Mouse (Mus musculus) ES-E14 (cell line): ENCODE data around the gene Wfdc15b. TPM values are rescaled to one million over a fixed set of nuclear protein-coding genes. Genes with fewer than 3 reads are reported as not detected.
"Not testable (repeated sequence)": the region's sequence is repeated elsewhere in the genome, so short reads cannot be mapped to it uniquely, and the experiment has no call there.

ENCODE experiments used
- DNase-seq: peaks from one replicate; pipeline ENCODE4 v3.0.0-alpha.2; 2013; ENCODE audit warnings: low read depth, low spot score
- H3K27ac ChIP-seq: 2 replicates; pipeline ENCODE4 v1.5.1; 2012; ENCODE audit warnings: low read depth, mild to moderate bottlenecking, low read length, moderate library complexity, mixed read lengths; ENCODE audit not compliant: poor library complexity, insufficient read depth, severe bottlenecking
- H3K36me3 ChIP-seq: 2 replicates; pipeline ENCODE4 v1.6.1; 2012; ENCODE audit warnings: mild to moderate bottlenecking, low read length, moderate library complexity, mixed read lengths; ENCODE audit not compliant: control insufficient read depth, poor library complexity, insufficient read depth, severe bottlenecking
- H3K4me1 ChIP-seq, 2 experiments: fragments of 150-350 bp in 1 of 2; sonication (generic) in 1 of 2; 2 replicates each; pipeline ENCODE4 v1.6.1; 2012; ENCODE audit warnings: low read length in 2 of 2, mild to moderate bottlenecking in 1 of 2, mixed read lengths in 1 of 2; ENCODE audit not compliant: control insufficient read depth in 2 of 2, insufficient read depth in 2 of 2, poor library complexity in 1 of 2
- H3K4me3 ChIP-seq, 2 experiments: fragments of 150-350 bp in 1 of 2; sonication (generic) in 1 of 2; 2 replicates each; pipeline ENCODE4 v1.5.1; 2012; ENCODE audit warnings: low read length in 2 of 2, low read depth in 1 of 2, mild to moderate bottlenecking in 1 of 2, mixed read lengths in 1 of 2; ENCODE audit not compliant: insufficient read depth in 1 of 2, poor library complexity in 1 of 2, severe bottlenecking in 1 of 2
- H3K9ac ChIP-seq: 2 replicates; pipeline ENCODE4 v1.6.1; 2012; ENCODE audit warnings: low read depth, mild to moderate bottlenecking, low read length, mixed read lengths; ENCODE audit not compliant: poor library complexity, insufficient read depth, severe bottlenecking
- H3K9me3 ChIP-seq: fragments of 150-350 bp; sonication (generic); 2 replicates; pipeline ENCODE4 v1.6.1; 2012; ENCODE audit warnings: low read depth, mild to moderate bottlenecking, low read length; ENCODE audit not compliant: control insufficient read depth, insufficient read depth
- CHD2 ChIP-seq: IDR thresholded peaks from 2 replicates; pipeline ENCODE4 v1.6.1; 2014; ENCODE audit warnings: mild to moderate bottlenecking, low read depth, low read length, inconsistent platforms
- HCFC1 ChIP-seq: IDR thresholded peaks from 2 replicates; pipeline ENCODE4 v1.6.1; 2012; ENCODE audit warnings: low read length, inconsistent platforms, borderline replicate concordance; ENCODE audit not compliant: insufficient read depth
- MAFK ChIP-seq: IDR thresholded peaks from 2 replicates; pipeline ENCODE4 v1.6.1; 2014; ENCODE audit warnings: mild to moderate bottlenecking, low read depth, low read length, inconsistent platforms; ENCODE audit not compliant: insufficient read depth
- ZC3H11A ChIP-seq: IDR thresholded peaks from 2 replicates; pipeline ENCODE4 v1.6.1; 2012; ENCODE audit warnings: low read depth, mild to moderate bottlenecking, inconsistent platforms, low read length, borderline replicate concordance
- ZNF384 ChIP-seq: IDR thresholded peaks from 2 replicates; pipeline ENCODE4 v1.6.1; 2012; ENCODE audit warnings: low read depth, low read length, inconsistent platforms
- in situ Hi-C, 2 experiments: fragments of 600-800 bp; cut with MboI; formaldehyde crosslinking; loops; one replicate each; pipeline ENCODE4 v1.15.1; 2025; ENCODE audit warnings: low sequenced_read_pairs in 2 of 2, inconsistent platforms in 1 of 2; ENCODE audit not compliant: unreplicated experiment in 2 of 2
- total RNA-seq: library from RNA; depleted of rRNA; stranded (reverse); fragments of 300-350 nt; gene quantifications from 2 replicates; pipeline ENCODE4 v1.2.3, GENCODE M21; 2012; rRNA removed

Wfdc15b gene
- not detected in 2 replicates for total RNA-seq

DNA sequence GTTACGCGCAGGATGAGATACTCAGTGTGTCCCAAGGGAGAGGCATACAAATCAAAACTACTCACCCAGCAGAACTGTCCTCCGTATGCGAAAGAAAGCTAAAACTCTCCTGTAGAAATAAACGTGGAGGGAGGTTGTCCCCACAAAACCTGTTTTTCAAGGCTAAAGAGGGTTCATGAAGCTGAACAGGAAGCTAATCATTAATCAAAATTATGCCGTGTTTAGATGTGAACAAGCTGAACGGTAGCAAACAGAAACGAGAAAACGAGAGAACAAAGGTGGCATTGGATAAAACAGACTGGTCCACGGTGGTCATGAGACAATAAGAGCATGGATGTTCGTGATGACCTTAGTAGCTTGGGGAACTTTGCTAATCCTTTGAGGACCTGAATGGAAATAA is at the start of gene Wfdc15b:
Gene Wfdc15b, minus strand, starts transcription at position 139 of the 400 bp plus-strand sequence.
- H3K9ac ChIP-seq: no peak within 1 kb of the TSS
- no peaks in the 10 kb centered on the region for H3K36me3 ChIP-seq
- no peak for TF ChIP-seq ZNF384
- TF ChIP-seq MAFK: no peak
- TF ChIP-seq CHD2: no peak
- TF ChIP-seq ZC3H11A: no peak
- TF ChIP-seq HCFC1: no peak
- no peak within 1 kb of the TSS for H3K4me3 ChIP-seq
- no peaks in the 10 kb centered on the region for H3K4me1 ChIP-seq
- in situ Hi-C loops: no loop called here
- no peaks in the 10 kb centered on the region for H3K9me3 ChIP-seq
- H3K27ac ChIP-seq: no peak within 1 kb of the TSS
- no peak for DNase-seq

DNA sequence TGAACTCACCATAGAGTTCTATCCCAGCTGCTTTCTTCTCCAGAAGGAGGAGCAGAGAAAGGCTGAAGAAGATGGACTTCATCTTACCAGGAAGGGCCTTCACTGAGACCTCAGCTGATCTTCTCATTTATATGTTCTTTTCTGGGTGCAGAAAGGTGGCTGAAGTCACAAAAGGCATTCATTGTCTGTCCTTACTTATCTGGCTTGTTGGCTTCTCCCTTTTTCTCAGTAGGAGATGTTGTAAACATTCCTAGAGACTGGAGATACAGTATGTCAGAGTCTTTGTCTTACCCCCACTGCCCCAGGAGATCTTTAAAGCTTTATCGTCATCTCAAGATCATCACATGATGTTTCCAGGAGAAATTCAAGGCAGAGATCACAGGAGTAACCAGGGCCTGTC is 35.1 kb upstream of the Wfdc15b start, which contains the start of gene Svs3b:
Gene Svs3b, minus strand, starts transcription at position 101 of the 400 bp plus-strand sequence.
- H3K27ac ChIP-seq, H3K9ac ChIP-seq, H3K4me1 ChIP-seq, H3K9me3 ChIP-seq, DNase-seq, H3K36me3 ChIP-seq, in situ Hi-C loops, H3K4me3 ChIP-seq: not testable (repeated sequence)

DNA sequence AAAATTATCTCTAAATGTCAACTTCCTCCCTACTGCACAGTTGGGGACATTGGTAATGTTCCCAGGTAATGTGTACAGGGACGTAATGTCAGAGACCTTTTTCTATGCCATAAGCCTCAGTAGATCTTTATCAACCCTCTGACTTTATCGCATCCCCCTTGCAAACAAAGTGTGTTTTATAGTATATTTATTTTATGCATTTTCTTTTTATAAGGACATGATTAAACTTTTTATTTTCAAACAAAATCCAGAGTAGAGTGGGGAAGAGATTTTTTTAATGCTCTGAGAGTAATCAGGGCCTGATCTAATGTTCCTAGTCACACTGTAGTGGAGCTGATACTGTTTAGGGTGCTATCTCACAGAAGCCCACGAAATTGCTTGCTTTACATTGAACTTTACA is 16.9 kb upstream of the Wfdc15b start, which contains the start of gene Svs2:
Gene Svs2, minus strand, starts transcription at position 101 of the 400 bp plus-strand sequence.
- no peak for TF ChIP-seq CHD2
- no peak for TF ChIP-seq HCFC1
- TF ChIP-seq MAFK: no peak
- TF ChIP-seq ZNF384: no peak
- TF ChIP-seq ZC3H11A: no peak
- no peak within 1 kb of the TSS for H3K4me3 ChIP-seq
- no peak for DNase-seq
- no peak within 1 kb of the TSS for H3K27ac ChIP-seq
- in situ Hi-C loops: no loop called here
- no peaks in the 10 kb centered on the region for H3K36me3 ChIP-seq
- H3K9ac ChIP-seq: no peak within 1 kb of the TSS
- H3K9me3 ChIP-seq: no peaks in the 10 kb centered on the region
- no peaks in the 10 kb centered on the region for H3K4me1 ChIP-seq

GRCm38 (mm10) chr2:164232671-164233070 is 11.2 kb upstream of the Wfdc15b start:
- in situ Hi-C loops: no loop called here
- TF ChIP-seq MAFK (no peak), HCFC1 (no peak)
- no peak overlapping the region for H3K4me3 ChIP-seq

DNA sequence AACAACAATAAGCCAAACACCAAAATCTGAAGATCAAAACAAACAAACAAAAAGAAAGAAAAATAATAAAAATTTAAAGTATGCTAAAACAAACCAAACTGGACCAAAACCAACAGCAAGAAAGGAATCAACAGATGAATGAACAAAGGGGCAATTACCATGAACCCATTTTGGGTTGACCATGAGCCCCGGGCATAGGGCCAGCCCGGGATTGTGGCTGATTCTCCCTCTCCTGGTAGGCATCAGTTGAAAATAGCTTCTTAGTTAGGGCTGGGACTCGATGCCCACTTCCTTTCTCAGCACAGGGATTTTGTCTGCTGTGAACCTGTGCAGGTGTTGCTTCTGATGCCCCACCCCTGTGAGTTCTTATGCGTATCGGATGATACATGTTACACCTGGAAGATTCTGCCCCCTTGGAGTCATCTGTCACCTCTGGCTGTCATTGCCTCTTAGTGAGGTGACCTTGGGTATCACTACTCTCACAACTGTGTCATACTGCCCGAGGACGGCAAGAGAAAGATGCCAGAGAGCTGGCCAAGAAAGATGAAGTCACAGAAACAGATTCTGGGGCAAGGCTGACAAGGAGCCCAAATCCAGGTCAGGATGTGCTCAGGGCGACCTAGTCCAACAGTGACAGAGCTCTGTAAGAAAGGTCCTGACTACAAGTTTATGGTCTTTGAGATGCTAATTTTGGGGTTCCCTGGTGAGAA is 7.1 kb upstream of the Wfdc15b start:
- DNase-seq: no peak
- TF ChIP-seq ZNF384 (no peak), CHD2 (no peak), MAFK (no peak), ZC3H11A (no peak), HCFC1 (no peak)
- no peaks in the 10 kb centered on the region for H3K9me3 ChIP-seq
- no peak overlapping the region; the same call in 1 of the 2 replicates for H3K27ac ChIP-seq
- in situ Hi-C loops: no loop called here
- H3K4me1 ChIP-seq: peaks cover 0 to 2% of the 10 kb centered on the region in 2 experiments; a peak in 1 of 4 replicates
- no peaks in the 10 kb centered on the region for H3K36me3 ChIP-seq
- no peak overlapping the region for H3K4me3 ChIP-seq
- no peak overlapping the region for H3K9ac ChIP-seq

More at GRCm38 (mm10) chr2:164232671-164233070, 11.2 kb upstream of the Wfdc15b start:
- H3K27ac ChIP-seq: no peak overlapping the region
- no peaks in the 10 kb centered on the region for H3K9me3 ChIP-seq
- H3K4me1 ChIP-seq: peaks cover 0 to 2% of the 10 kb centered on the region in 2 experiments; a peak in 1 of 4 replicates
- peak; percentile 17 for DNase-seq
- H3K9ac ChIP-seq: no peak overlapping the region
- H3K36me3 ChIP-seq: no peaks in the 10 kb centered on the region
